Mouse (Mus musculus): ENCODE results near the gene Fut4.

Gene Fut4

DNA sequence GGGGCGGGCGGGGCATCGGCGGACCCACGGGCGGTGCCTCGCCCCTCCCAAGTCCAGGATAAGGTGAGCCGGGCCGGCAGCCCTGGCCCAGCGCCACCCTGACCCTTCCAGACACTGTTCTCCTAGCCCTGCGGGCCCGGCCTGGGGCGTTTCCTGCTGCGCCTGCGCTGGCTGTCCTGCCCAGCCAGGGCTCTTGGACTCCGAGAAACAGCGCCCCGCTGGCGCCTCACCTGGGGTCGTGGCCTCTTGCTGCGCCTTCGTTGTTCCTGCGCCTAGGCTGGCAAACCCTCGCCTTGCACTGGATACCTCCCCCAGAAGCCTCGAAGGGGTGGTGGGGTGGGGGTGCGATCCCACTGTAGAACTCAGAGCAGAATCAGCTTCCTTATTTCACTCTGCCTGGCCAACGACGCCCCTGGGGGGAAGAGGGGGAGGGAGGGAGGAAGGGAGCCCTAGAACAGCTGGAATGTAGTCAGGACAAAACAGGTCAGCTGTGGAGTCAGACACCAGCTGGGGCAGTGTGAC lies at the start of gene Fut4:
Gene Fut4 (minus strand): TSS at position 393 of the 522 bp plus-strand sequence.
- DNase-seq (ENCODE audit: low spot score): no peak

GRCm38 (mm10) chr9:14787356-14787755 lies 35.2 kb upstream of the Fut4 start:
- DNase-seq (ENCODE audit: low spot score): no peak

GRCm38 (mm10) chr9:14784039-14785002 lies 32.1 kb upstream of the Fut4 start, which contains the start of the genes Mre11a and Ankrd49:
Gene Mre11a, plus strand, starts transcription at chr9:14784654.
Gene Ankrd49, minus strand, starts transcription at chr9:14784856.
- peak; percentile 90 for DNase-seq (ENCODE audit: low spot score)

DNA sequence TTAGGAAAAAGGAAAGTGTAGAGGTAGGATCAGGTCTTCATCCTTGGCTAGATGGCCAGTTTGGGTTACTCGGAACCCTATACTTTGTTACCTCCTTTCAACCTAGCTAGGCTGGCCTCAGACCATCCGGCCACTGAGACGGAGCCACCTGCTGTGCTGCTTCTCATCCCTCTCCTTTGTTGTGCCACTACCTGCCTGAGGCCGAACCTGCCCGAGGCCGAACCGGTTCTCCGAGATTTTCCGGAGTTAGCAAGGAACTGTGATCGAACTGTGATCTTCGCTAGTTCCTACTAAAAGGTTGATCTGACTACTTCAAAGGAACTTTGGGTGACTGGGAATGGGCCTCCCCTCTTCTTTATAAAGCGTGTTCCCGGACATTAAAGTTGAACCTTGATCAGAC lies 26.1 kb upstream of the Fut4 start:
- DNase-seq (ENCODE audit: low spot score): no peak

DNA sequence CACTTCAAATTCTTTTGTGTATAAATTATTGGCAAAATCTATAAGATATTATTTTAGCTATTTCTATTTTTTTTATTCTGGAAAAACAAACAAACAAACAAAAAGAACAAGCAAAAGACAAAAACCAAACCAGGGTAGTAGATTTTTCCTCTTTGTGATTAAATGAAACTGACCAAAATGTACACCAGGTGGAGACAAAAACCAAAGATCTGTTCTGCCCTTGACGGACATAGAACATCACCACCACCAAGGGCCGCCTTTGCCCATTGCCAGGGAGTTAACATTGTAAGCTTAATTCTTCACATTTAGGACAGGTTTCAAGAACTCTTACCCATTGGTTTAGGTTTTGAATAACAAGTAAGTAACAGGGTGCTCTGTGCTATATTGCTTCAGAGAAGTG lies 21.6 kb upstream of the Fut4 start:
- DNase-seq (ENCODE audit: low spot score): no peak

- no peak for DNase-seq (ENCODE audit: low spot score)
These were observed 19.9 kb upstream of the Fut4 start for GRCm38 (mm10) chr9:14772074-14772473.

- no peak for DNase-seq (ENCODE audit: low spot score)
These were observed 18.7 kb upstream of the Fut4 start, which contains the start of gene 1700012B09Rik for GRCm38 (mm10) chr9:14770803-14771471. Gene 1700012B09Rik, minus strand, starts transcription at chr9:14771030.

DNA sequence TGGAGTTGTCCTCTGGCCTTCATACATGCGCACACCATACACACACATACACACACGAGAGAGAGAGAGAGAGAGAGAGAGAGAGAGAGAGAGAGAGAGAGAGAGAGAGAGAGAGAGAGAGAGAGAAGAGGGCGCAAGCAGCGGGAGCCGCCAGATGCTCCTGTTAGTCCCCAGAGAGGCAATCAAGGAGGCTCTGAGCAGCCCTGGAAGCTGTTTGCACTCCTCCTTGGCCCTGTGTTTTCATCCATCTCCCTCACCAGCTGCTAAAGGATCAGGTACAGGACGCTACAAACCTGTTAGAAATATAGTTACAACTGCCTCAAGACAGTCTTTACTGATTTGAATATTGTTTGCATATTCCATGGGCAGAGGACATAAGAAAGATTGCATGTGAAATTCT lies 17.6 kb upstream of the Fut4 start:
- no peak for DNase-seq (ENCODE audit: low spot score)

GRCm38 (mm10) chr9:14764765-14765164 lies 12.6 kb upstream of the Fut4 start:
- DNase-seq (ENCODE audit: low spot score): no peak

GRCm38 (mm10) chr9:14759261-14759660 lies 7.1 kb upstream of the Fut4 start:
- no peak for DNase-seq (ENCODE audit: low spot score)

- DNase-seq (ENCODE audit: low spot score): no peak
These were observed 6.4 kb upstream of the Fut4 start for GRCm38 (mm10) chr9:14758590-14758989.

DNA sequence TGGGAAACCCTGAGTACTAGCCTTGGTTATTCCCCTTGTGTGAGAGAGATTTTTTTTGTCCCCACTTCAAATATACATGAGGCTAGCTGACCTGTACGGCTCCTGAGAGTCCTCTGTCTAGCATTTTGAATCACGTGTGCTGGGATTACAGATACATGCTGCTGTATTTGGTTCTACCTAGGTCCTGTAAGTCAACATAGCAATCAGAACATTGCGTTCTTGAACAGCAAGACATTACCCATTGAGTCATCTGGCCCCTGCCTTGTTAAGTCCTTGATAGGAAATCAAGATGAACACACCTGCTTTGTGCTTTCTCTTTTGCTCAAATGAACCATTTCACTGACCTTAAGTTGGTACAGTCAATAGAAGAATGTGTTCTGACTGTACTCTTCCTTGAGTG lies 2.3 kb upstream of the Fut4 start:
- no peak for DNase-seq (ENCODE audit: low spot score)

- DNase-seq (ENCODE audit: low spot score): no peak
These were observed 1.8 kb upstream of the Fut4 start for GRCm38 (mm10) chr9:14753947-14754346.

DNA sequence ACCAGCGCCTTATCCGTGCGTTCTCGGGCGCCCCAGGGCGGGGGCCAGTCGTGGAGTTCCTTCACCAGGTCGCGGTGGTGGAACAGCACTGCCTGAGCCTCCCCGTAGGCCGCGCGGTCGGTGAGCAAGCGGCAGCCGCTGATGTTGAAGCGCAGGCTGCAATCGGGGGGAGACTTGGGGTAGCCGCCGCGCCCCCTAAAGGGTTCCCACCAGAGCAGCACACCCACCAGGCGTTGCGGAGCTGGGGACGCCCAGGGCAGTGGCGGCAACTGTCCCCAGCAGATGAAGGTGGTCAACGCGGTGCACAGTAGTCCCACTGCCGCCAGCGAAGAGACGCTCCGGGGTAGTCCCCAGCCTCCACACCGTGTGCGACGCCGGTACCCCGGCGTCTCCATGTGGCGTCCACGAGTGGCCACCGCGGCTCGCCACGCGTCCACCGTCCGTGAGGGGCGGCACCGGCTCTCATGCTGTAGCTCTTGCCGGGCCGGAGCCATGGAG lies 641 bp downstream of the Fut4 start:
- no peak for DNase-seq (ENCODE audit: low spot score)

- DNase-seq (ENCODE audit: low spot score): no peak
These were observed 1.2 kb downstream of the Fut4 start for GRCm38 (mm10) chr9:14750901-14751502.

DNA sequence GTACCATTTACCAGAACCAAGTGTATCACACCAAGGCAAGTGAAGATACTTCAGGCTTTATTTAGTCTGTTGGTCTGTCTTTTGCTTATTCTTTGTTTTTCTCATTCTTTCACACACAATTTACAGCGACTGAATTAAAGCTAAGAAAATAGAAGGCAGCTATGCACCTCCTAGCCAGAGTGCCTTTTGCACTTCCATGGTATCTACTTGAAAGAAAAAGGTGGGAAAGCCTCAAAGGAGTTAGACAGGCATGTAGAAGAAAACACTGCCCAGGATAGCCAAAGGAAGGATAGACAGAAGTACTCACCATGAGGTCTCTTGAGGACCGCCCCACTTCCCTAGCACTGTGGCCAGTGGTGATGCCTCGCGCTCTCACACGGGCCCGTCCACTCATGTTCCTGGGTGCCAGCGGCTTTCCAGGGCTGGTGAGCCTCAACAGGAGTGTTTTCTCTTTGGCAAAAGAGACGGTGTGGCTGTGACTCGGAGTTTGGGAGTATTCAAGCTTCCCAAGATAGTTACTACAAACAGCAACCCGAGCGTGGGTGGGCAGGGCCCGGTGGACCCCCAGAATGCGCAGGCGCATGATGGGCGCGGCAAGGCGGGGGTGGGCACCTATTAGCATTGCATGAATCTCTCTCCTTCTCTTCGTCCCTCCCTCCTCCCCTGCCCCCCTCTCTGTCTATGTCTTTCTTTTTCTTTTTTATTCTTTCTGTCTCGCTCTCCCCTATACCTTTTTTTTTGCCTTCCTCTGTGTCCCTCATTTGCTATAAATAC lies 11.9 kb downstream of the Fut4 start, which contains the start of gene Piwil4:
Gene Piwil4 (minus strand): TSS at position 583 of the 774 bp plus-strand sequence.
- DNase-seq (ENCODE audit: low spot score): no peak

DNA sequence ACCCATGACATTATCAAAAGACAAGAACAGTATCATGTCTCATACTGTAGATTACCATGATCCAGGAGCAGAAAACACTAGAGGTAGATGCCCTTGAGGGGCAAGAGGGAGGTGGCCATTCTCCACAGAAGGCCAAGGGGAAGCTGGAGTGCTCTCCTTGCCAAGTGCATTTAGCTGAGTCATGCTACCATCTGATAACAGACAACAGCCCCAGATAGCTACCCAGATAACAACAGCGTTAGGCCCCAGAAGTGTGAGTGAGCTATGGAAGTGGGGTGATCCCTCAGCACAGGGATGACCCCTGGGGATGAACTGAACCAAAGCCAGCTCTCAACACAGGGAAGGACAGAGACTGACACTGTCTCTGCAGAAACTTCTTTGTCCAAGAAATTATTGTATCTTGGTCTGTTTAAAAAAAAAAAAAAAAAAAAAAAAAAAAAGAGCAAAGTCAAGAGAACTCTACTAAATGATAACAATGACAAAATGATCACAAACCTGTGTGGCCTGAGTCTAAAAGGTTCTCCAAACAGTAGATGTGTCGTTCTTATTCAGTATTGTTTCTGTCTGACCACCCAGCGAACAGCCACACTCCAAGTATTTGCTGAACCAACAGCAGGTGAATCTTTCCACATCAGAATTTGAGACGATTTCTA lies 12.6 kb downstream of the Fut4 start:
- DNase-seq (ENCODE audit: low spot score): no peak

DNA sequence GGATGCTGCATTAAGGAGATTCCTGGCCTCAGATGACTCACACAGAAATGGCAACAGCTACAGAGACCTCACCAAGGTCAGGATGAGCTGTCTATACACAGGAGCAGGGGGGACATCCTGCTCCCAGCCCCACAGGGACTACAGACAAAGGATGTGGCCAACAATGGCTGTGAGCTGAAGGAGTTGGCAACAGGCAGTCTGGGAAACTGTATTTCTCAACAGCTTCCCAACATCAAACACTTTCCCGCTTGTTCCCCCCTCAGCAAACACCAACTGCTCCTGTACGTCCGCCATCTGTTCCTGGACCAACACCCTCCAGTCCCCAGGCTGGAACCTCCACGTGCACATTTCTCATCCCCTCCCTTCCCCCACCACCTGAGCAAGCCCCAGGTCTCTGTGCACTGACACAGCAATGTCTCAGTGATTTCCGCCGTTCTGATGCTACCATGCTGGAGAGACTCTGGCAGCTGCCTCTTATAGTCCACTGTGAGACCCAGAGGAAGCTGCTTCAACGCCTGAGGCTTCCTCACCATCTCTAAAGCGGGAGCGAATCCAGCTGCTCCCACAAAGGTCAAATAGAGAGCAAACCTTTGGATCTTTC lies 21.2 kb downstream of the Fut4 start:
- no peak for DNase-seq (ENCODE audit: low spot score)

- no peak for DNase-seq (ENCODE audit: low spot score)
These were observed 23.8 kb downstream of the Fut4 start for GRCm38 (mm10) chr9:14728365-14728764.

GRCm38 (mm10) chr9:14726629-14727028 lies 25.6 kb downstream of the Fut4 start:
- DNase-seq (ENCODE audit: low spot score): no peak

Data from T-cell, adult 2 months (primary cell).